Mouse (Mus musculus): ENCODE data around the gene Mtmr6.

DNA sequence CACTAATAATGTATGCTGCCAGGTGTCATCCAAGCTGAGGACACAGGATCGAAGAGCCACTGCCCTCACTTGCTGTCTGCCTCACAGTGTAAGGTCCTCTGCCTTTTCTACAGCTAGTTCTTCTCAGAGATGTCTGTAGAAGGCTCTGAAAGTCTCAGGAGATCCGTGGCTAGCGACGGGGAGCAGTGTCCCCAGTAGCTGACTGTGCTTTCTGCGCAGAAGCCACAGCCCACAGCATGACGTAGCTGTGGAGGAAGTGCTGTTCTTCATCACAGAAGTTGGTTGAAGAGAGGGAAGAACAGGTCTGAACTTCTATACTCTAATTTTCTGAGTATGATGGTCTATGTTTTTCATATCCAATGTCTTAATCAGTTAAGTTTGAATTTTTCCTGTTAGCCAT, 4.3 kb downstream of the Mtmr6 start:
- TF ChIP-seq CTCF (IDR thresholded peaks at IDR 0.05 in 2 of 3, conservative IDR thresholded peaks at IDR 0.05 in 1 of 3; ENCODE audit: control insufficient read depth in 1 of 3, insufficient read depth in 1 of 3, low read depth in 2 of 3, low read length in 3 of 3, poor library complexity in 1 of 3, severe bottlenecking in 1 of 3) (no peak), E2F4 (IDR thresholded peaks at IDR 0.05; ENCODE audit: borderline replicate concordance, low read depth, low read length) (no peak), ELF1 (IDR thresholded peaks at IDR 0.05; ENCODE audit: low read depth, low read length) (no peak), MAFK (IDR thresholded peaks at IDR 0.05; ENCODE audit: borderline replicate concordance, low read depth, low read length) (no peak)
